Mouse (Mus musculus): ENCODE measurements around the gene Myh9. TPM values are rescaled to one million over a fixed set of nuclear protein-coding genes. Genes with fewer than 3 reads are reported as not detected.
A peak's percentile ranks its signal among the peaks of the same experiment; 100 is the strongest.

The Myh9 gene
- total RNA-seq, 2 experiments from 2014 or later = 222 to 260 TPM

DNA sequence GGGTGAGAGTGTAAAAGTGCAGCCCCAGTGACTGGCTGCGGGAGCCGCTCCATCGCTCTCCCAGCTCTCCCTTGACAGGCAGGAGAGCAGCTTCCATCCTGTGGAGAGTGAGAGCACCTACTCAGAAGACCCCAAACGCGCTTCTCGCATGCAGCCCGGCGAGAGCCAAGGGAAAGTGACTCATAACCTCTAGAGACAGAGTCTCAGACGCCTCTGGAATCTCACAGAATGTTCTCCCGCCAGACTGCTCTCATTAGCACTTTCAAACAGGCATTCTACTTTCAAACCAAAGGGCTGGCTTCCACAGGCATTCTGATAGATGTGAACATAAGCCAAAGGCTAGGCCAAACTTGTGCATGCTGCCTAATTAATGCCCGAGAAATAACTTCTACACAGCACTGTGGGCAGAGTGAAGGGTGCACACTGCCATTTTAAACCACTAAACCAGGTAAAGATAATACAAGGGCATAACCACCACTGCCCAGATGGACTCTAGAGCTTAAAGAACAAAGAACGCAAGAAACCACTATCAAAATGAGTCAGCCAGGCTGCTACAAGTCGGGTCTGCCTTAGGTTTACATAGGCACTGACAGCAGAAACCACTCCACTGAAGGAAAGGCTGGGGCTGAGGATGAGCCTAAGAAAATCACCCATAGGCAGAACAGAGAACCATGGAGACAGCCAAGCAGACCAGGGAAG is 35.3 kb downstream of the Myh9 start:
- no peak for DNase-seq

DNA sequence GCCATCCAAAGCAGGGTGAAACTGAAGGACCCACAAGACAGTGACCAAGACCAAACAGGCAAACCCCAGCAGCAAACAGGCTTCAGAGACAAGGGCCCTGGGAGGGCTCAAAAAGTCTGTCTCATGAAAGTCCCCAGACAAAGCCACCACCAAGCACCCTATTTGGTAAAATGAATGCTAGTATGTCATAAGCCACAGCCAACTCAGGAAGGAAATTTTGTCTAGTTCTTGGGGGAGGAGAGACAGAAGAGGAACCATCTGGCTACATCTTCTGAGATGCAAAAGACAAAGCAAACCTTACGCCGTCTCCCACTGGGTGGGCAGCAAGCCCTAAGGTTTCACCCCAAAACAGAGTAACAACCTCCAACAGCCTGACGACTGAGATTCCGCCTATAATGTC is 36.3 kb downstream of the Myh9 start:
- DNase-seq = no peak

DNA sequence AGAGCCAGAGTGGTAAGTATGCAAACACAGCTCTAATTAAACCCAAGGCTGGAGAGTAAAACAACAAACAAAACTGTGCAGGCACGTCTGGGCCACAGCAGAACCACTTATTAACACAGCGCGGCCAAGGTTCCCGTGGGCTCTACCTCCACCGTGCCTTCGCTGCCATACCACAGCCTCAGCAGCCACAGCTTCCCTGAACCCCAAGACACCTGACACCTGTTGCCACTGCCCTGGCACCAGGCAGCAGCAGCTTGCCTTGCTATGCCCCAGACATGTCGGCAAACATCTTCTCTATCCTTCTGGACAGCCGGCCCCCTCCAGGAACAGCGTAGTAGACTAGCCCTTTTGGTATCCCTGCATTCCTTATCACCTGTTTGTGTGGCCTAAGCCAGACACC is 37.0 kb downstream of the Myh9 start:
- DNase-seq = no peak

DNA sequence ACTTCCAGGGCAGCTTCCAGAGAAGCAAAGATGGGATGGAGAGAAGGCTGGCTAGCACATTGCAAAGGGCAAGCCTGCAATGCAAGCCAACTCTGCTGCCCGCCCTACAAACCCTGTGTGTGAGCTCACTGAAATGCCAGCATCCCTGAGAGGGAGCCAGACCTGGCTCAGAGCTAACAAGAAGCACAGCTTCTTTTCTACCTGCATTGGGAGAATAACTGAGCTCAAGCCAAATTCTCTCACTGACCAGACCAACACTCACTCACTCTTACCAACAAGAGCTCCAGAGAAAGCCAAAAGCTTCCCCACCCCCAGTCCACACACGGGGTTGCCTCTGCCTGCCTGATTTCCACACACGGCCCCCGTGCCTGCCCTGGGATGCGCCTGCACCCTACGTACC is 37.5 kb downstream of the Myh9 start:
- no peak for DNase-seq

DNA sequence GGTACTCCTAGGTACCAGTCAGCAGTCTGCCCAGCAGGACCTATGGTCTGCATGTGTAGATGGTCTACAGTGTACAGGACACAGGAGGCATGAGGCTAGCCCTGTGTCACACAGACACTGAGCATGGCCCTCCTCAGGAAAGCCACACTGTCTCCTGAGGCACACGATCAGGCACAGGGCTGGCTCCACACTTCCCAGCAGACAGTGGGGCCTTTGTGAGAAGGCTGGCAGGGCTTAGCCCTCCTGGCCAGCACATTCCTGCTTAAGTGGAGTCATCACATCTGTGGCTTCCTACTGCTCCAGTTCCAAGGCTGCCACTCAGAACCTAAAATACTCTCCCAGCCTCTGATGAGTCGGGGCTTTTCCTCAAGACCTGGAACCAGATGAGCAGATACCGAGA is 38.2 kb downstream of the Myh9 start:
- no peak for DNase-seq

DNA sequence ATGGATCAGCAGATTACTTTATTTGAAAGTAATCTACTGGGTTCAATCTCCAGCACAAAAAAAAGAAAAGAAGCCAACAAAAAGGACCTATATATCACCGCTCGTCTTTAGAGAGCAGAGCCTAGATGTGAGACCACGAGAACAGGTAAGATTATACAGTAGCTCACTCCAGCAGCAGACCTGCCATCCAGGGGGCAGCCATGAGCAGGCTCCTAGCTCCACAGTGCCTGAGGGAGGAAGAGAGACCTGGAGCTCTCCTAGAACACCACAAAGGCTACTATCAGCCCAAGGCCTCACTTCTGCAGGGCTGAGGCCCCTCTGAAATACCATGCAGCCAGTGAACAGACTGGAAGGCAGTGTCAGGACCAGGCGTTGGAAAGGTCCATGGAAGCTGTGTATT is 39.0 kb downstream of the Myh9 start:
- DNase-seq = no peak

DNA sequence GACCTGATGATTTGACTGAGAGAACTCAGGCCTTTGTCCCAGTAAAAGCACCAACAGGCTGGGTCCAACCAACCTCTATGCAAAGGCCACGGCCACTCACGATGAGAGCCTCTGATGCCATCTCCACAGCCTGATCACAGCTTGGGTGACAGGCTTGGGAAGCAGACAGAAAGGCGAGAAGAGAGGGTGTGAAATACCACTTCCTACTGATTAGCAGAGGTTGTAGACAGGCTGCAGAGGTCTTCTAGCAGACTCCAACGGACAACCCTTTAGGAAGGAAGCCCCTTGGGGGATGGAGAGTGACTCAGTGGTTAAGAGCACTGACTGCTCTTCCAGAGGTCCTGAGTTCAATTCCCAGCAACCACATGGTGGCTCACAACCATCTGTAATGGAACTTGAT is 40.8 kb downstream of the Myh9 start:
- DNase-seq = no peak

DNA sequence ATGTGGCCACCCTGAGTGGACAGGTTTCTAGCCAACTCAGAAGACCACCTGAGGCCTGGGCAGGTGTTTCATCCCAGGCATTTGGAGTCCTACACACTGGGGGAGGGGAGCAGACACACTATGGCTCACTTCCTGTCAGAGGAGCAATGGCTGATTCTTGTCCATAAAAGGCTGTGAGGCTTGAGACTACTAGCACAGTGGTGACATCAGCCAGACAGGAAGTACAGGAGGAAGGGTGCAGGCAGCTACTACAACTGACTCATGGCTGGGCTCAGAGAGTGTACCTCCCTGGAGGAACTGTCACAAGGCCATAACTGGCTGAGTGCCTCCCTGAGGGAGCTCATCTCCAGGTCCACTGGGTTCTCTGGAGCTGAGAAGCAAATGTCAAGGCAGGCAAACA is 41.5 kb downstream of the Myh9 start:
- peak; percentile 84 for DNase-seq

DNA sequence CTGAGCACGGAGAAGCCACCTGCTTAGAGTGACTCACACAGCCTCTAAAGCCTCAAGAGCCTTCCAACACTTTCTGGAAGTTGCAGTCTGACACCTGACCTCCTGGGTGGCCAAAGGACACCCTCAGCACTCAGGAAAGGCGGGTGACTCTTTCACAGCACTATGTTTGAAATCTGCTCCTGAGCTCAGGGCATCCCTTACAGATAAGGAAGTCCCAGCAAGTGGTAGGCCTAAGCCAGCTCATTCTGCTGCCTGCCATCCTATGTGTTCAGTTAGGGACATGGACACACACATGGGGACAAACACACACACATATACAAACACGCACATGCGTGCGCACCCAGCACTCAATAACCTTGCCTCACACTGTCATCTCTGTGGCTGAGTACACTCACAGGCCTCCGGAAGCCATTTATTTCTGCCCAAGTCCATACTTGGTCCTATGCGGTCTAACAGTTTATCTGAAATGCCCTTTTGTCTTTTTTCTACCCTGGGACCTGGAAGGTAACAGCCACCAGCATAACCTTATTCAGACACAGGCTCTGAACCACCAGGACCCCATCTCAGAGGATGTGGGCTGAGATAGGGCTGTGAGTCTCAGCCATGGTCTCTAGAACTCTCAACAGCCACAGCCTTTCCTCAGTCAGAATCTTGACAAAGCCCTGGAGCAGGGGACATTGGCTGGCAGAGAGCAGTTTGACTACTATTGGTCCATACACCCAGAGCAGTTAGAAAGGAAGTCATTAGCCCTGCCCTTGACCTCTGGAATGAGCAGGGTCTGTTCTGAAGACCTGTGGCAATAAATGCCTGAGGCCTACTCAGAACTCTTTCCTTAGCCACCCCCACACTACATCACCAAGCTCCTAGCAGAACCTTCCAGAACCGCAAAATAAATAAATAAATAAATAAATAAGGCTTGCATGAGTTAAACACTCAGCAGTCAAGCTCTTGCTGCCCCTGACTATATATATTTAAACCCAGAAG is 42.2 kb downstream of the Myh9 start:
- no peak for DNase-seq

DNA sequence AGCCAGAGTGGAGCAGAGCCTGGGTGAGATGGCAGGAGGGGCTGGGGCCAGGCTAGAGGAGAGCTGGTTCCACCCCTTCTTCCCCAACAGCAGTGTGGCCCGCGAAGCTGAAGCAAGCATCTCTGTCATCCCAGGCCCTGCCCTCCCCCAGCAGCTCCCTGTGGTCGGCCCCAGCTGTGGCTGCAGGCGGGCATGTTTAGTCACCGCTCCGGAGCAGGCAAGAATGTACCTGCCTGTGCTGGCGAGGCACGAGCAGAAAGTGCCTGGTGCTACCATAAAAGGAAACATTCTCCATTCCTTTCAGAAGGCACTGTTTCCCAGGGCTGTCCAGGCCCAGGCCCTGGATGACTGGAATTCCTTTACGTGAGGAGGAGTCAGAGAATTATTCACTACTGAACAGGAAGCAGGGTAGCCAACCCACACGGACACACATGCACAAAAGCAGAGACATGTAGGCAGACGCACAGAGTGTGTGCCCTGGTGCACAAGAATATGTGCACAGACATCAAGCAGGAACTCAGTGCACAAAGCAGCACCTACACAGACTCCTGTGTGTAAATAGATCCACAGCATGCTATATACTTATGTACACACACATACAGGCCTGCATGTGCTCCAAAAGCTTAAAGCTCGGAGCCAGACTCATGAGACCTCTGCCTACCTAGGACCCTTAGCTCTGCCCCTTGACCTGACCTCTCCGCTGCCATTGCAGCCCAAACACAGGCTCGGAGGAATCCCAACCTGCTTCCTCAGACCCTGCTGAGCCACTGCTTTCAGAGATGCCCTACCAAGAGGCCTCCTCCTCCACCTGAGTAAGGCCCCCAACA is 43.1 kb downstream of the Myh9 start:
- peak; percentile 57 for DNase-seq

DNA sequence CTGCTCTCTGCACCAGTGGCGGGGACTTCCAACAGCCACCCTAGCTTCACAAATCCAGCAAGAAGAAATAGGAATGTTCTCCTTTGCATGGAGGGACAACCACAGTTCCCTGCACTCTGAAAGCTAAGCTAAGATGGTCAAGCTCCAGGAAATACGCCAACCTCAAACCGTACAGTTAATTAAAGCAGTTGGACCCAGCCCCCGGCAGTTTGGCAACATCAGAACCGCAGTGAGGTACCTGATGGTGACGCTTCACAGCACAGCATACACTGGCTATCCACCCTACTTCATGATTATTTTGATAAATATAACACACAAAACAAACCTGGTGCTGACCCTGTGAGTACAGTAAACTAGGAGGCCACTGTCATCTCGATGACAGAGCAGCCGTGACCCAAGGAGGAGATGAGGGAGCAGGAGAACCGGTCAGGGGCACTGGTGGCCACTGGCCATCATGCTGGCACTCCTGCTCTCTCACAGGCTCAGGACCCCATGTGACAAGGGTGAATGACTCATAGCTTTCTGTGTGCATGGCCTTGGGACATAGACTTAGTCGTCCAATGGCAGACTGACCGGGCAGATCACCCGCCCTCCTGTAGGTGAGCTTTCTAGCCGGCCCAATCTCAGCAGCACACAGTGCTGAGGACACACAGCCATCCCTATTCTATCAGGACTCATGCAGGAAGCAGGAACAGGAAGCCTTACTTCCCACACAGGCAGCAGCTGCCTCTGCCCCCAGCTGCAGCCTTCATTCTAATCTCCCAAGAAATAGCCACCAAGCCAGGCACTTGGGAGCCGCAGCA is 44.2 kb downstream of the Myh9 start:
- peak; percentile 75 for DNase-seq

DNA sequence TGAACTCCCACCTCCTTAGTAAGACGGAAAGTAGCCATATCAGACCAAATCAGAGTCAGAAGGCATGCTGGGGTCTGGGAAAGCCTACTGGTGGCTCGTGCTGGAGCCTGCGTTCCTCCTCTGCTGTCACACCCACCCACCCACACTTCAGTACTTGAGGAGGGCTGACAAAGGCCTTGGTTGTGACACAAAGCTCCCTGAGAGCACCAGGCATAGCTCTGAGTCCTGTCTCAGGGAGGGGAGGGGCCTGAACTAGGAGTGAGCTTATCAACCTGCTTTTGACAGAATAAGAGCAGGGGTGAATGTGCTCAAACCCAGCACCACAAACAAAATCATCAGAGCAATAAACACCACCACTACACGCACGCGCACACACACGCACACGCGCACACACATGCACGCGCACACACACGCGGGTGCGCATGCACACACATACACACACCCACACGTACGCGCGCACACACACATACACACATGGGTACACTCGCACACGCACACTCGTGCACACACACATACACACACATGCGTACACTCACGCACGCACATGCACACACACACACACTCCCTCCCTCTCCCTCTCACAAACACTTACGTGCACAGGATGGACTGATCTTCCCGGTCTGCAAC is 45.5 kb downstream of the Myh9 start:
- DNase-seq = no peak

DNA sequence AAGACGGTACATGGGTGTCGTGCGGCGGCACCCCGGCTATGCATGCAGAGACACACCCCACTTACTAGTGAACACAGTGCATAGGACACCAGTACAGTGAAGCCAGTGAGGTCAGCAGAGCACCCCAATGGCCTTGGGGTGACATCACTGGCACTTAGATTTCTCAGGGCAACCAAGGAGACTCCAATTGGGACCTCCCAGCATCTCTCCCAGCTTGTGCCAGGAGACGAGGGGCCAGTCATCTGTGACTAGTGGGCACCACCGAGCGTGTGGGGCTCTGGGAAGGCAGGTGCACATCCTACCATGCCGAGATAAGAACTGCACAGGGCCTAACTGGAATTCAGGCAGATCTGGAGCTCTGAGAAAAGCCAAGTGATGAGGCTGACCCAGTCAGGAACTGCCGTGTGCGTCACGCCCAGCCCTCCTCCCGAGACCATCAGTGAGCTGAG is 47.0 kb downstream of the Myh9 start:
- no peak for DNase-seq

DNA sequence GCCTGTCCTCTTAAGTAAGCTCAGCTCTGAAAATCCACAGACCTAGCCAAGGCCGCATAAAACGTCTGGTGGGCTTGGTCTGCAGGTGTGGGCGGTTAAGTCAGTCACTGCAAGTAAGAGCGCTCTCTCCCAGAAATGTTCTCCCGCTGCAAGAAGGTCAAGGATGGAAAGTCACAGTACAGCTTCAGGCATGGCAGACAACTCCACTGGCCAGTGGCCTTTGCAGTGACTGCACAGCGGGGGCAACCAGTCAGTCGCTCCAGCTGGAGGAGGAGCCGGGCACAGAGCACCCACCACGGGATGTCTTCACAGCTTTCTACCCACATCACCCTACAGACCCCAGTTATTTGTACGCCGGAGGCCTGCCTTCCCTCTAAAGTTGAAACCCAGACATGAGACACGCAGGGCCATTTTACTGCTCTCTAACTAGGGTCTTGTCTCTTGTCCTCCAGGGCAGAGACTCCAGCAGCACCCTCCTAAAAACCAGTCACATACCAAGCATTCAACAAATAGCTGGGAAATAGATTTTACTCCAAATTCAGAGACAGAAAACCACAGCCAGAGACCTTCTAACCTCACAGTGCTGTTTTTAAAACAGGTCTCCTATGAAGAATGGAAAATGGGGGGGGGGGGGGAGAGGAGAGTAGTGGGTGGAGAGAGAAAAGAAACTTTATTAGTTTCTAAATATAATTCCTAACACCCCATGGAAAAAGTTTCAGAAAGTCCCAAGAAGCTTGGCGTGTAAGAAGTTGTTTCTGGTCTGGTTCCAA is 47.7 kb downstream of the Myh9 start:
- DNase-seq = no peak

DNA sequence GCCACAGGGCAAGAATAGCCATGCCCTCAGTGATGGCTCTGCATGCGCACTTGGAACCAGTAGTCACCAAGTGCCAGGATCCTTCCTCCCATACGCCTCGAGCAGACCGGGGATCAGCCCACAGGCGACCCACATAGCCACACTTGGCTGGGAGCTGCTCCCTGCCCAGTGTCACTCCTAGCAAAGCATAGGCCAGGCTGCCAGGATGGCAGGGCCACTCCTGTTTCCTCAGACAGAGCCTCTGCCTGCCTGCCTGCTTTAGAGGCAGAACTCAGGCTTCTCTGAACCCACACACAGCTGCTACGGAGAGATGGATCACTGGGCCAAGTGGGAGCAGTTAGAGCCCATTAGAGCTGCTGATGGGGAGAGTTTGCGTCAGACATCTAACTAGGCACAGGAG is 48.4 kb downstream of the Myh9 start:
- DNase-seq = no peak

DNA sequence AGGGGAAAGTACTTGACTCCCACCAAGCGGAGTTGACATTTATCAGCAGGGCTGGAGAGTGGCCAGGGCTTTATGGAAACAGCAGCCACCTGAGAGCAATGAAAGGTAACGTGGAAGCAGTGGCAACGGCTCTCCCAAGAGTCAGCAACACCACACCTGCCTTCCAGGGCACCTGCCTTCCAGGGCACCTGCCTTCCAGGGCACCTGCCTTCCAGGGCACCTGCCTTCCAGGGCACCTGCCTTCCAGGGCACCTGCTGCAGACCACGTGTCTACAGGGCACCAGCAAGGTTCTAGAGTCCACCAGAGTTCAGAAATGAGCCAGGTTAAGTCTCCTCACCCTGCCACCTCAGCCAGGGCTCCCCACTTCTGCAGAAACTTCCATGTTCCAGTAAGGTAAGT is 48.9 kb downstream of the Myh9 start:
- DNase-seq = no peak

DNA sequence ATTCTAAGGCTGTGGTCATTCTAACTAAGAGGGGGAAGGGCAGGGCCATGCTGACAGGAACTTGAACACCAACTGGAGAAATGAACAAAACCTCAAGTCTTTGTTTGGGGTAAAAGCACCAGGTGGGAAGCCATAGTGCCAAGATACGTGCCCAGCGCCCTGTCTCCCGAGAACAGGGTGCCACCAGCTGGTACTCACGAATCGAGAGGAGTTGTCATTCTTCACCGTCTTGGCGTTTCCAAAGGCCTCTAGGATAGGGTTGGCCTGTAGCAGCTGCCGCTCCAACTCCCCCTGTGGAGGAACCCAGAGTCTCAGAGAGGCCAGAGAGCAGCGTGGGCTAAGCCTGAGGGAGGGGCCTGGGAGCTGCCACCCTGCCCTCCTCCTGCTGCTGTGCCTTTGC is 49.9 kb downstream of the Myh9 start:
- no peak for DNase-seq

DNA sequence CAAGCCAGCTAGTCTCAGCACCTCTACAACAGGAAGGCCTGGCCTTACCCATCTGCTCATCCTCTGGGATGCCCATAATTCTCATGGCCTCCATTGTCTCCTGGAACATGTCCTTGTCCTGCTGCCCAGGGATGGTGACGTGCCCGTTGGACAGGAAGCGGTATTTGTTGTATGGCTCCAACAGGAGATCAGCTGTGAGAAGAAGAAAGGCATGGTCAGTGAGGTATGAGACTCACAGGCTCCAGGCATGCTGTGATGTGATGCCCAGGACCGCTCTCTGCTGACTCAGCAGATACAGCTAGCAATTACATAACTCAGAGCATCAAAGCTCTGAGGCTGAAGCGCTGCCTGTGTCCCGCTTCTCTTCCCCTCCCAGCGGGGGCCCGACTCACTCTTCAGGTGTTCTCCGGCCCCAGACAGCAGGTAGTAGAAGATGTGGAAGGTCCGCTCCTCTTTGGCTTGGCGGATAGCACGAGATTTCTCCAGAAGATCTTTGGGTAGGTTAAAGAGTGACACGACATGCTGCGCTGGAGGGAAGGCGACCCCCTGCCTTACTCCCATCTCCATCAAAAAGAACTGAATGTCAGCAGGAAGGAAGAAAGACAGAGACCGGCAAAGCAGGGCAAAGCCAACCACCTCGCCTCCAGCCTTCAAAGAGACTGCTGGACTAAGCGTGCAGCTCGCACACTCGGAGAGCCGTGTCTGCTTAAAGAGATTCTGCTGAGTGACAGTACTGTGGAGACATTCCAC is 51.1 kb downstream of the Myh9 start:
- DNase-seq = no peak

DNA sequence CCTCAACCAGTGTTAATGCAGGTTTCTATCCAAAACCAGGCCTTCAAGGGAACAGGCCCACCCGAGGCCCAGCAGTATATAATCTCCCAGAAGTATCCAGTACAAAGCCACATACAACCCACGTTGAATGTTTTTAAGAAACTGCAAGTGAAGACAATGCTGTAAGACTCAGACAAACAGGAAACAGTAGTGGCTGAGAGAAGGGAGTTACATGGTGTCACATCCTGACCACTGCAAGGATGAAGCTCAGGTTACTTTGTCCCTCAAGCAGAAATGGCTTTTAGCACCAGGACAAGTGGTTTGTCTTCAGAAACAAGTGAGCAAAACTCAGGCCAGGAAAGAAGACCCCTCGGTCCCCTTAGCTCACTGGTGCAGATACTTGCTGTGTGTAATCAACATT is 52.8 kb downstream of the Myh9 start:
- DNase-seq = no peak

DNA sequence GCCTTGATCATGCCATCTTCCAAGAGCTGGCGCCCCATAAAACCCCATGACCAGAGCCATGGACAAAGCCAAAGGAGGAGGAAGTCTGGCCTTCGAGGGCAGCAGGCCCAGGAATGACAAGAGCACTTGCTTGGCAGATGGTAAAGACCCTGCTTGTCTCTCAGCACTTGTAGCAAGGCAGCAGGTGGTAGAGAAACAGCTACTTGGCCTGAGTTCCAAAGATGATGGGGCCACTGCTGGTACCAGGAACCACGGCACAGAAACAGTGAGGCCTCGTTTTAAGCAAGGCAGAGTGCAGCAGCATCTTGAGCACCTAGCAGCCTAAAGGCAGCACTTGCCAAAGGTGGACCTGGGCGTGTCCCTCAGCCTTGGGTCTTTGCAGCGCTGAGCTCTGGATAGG is 53.6 kb downstream of the Myh9 start:
- no peak for DNase-seq
